Mouse (Mus musculus) CD4-positive naive resting alpha-beta T cell, adult 57 days (primary cell): ENCODE data around the gene Zbtb7b. TPM values are rescaled to one million over a fixed set of nuclear protein-coding genes. Genes with fewer than 3 reads are reported as not detected.

Source experiments
- total RNA-seq: library from RNA; stranded (reverse); gene quantifications from one replicate; pipeline ENCODE4 v1.2.4, GENCODE M21; 2023

Zbtb7b gene
- total RNA-seq, result 111 TPM

GRCm38 (mm10) chr3:89394006-89394893 is at the start of gene Zbtb7b:
Zbtb7b (minus strand) TSS chr3:89394776.

GRCm38 (mm10) chr3:89436176-89437113 is 41.9 kb upstream of the Zbtb7b start, which contains the start of gene Pbxip1:
Pbxip1 (plus strand) TSS chr3:89436706.

GRCm38 (mm10) chr3:89430171-89431159 is 35.9 kb upstream of the Zbtb7b start, which contains the start of gene Pygo2:
Pygo2 (plus strand) TSS chr3:89430214.

GRCm38 (mm10) chr3:89418170-89418860 is 23.7 kb upstream of the Zbtb7b start, which contains the start of the genes Cks1b and Shc1:
Cks1b (minus strand) TSS chr3:89418383.
Shc1 (plus strand) TSS chr3:89418443.

GRCm38 (mm10) chr3:89411490-89412393 is 17.2 kb upstream of the Zbtb7b start, which contains the start of gene Flad1:
Flad1 (minus strand) TSS chr3:89411870.

GRCm38 (mm10) chr3:89402693-89403092 is 8.1 kb upstream of the Zbtb7b start, which contains the start of gene Lenep:
Lenep (minus strand) TSS chr3:89402793.

GRCm38 (mm10) chr3:89365153-89365485 is 29.5 kb downstream of the Zbtb7b start, which contains the start of gene Dcst1:
Dcst1 (minus strand) TSS chr3:89365253.

GRCm38 (mm10) chr3:89361675-89362074 is 32.9 kb downstream of the Zbtb7b start, which contains the start of gene Dcst2:
Dcst2 (plus strand) TSS chr3:89361975.

GRCm38 (mm10) chr3:89349869-89350501 is 44.6 kb downstream of the Zbtb7b start, which contains the start of gene Adam15:
Adam15 (minus strand) TSS chr3:89349996.

GRCm38 (mm10) chr3:89337721-89338578 is 56.6 kb downstream of the Zbtb7b start, which contains the start of gene Efna4:
Efna4 (minus strand) TSS chr3:89338028.

Other genes starting within 250 kb of the Zbtb7b start
- gene Hcn3, start 234.6 kb downstream of the Zbtb7b start, total RNA-seq, result 6.1 TPM
- 132 TPM for gene Clk2, start 230.0 kb downstream of the Zbtb7b start, total RNA-seq
- 156 TPM for gene Scamp3, start 217.3 kb downstream of the Zbtb7b start, total RNA-seq
- 129 TPM for gene Fam189b, start 211.6 kb downstream of the Zbtb7b start, total RNA-seq
- 61.2 TPM for gene Gba, start 191.8 kb downstream of the Zbtb7b start, total RNA-seq
- 12.1 TPM for gene Thbs3, start 179.6 kb downstream of the Zbtb7b start, total RNA-seq
- 205 TPM for gene Mtx1, start 167.7 kb downstream of the Zbtb7b start, total RNA-seq
- gene Muc1, start 165.7 kb downstream of the Zbtb7b start, total RNA-seq, result 0.50 TPM
- 94.5 TPM for gene Krtcap2, start 148.8 kb downstream of the Zbtb7b start, total RNA-seq
- gene Trim46, start 148.5 kb downstream of the Zbtb7b start, total RNA-seq, result 2.0 TPM
- 55.3 TPM for gene Dpm3, start 135.4 kb downstream of the Zbtb7b start, total RNA-seq
- 113 TPM for gene Slc50a1, start 124.2 kb downstream of the Zbtb7b start, total RNA-seq
- 0.41 TPM for gene Efna1, start 113.6 kb downstream of the Zbtb7b start, total RNA-seq
- not detected for gene Efna3, start 71.8 kb downstream of the Zbtb7b start, total RNA-seq
- not detected for gene Efna4, start 56.7 kb downstream of the Zbtb7b start, total RNA-seq
- 19.3 TPM for gene Adam15, start 44.8 kb downstream of the Zbtb7b start, total RNA-seq
- gene Dcst2, start 32.8 kb downstream of the Zbtb7b start, total RNA-seq, result 0.24 TPM
- not detected for gene Dcst1, start 29.5 kb downstream of the Zbtb7b start, total RNA-seq
- not detected for gene Lenep, start 8.0 kb upstream of the Zbtb7b start, total RNA-seq
- gene Flad1, start 17.1 kb upstream of the Zbtb7b start, total RNA-seq, result 29.4 TPM
- gene Cks1b, start 23.6 kb upstream of the Zbtb7b start, total RNA-seq, result 2.8 TPM
- gene Shc1, start 23.7 kb upstream of the Zbtb7b start, total RNA-seq, result 96.2 TPM
- 54.1 TPM for gene Pygo2, start 35.4 kb upstream of the Zbtb7b start, total RNA-seq
- 115 TPM for gene Pbxip1, start 41.9 kb upstream of the Zbtb7b start, total RNA-seq
- 8.2 TPM for gene Pmvk, start 59.8 kb upstream of the Zbtb7b start, total RNA-seq
- gene Kcnn3, start 125.4 kb upstream of the Zbtb7b start, total RNA-seq, result not detected